Mouse (Mus musculus) lung, embryonic 15.5 days (tissue): Measurements from ENCODE around the gene Prss37. TPM values are rescaled to one million over a fixed set of nuclear protein-coding genes. Genes with fewer than 3 reads are reported as not detected.
A peak's percentile ranks its signal among the peaks of the same experiment; 100 is the strongest.

Experiments
- ATAC-seq: fragments of 200-750 bp; cut with Nextera tagmentation; 2 replicates; pipeline ENCODE4 v1.8.0; 2017; ENCODE audit warnings: moderate number of reproducible peaks, borderline replicate concordance; ENCODE audit not compliant: low FRiP score, low TSS enrichment; ENCODE audit errors: extremely low read depth
- H3K27ac ChIP-seq: fragments of 300-500 bp; sonication (generic); 2 replicates; pipeline ENCODE4 v1.5.1; 2015; ENCODE audit warnings: moderate library complexity, mild to moderate bottlenecking, inconsistent platforms
- H3K27me3 ChIP-seq: fragments of 300-500 bp; sonication (generic); 2 replicates; pipeline ENCODE4 v1.6.1; 2015; ENCODE audit warnings: inconsistent platforms
- H3K36me3 ChIP-seq: fragments of 300-500 bp; sonication (generic); 2 replicates; pipeline ENCODE4 v1.6.1; 2015; ENCODE audit warnings: inconsistent platforms
- H3K4me1 ChIP-seq: fragments of 300-500 bp; sonication (generic); 2 replicates; pipeline ENCODE4 v1.6.1; 2015; ENCODE audit warnings: inconsistent platforms
- H3K4me2 ChIP-seq: fragments of 300-500 bp; sonication (generic); 2 replicates; pipeline ENCODE4 v1.6.1; 2015; ENCODE audit warnings: inconsistent platforms, mild to moderate bottlenecking, moderate library complexity
- H3K4me3 ChIP-seq: fragments of 300-500 bp; sonication (generic); 2 replicates; pipeline ENCODE4 v1.5.1; 2015; ENCODE audit warnings: mild to moderate bottlenecking, inconsistent platforms
- H3K9ac ChIP-seq: fragments of 300-500 bp; sonication (generic); 2 replicates; pipeline ENCODE4 v1.6.1; 2015; ENCODE audit warnings: inconsistent platforms
- H3K9me3 ChIP-seq: fragments of 300-500 bp; sonication (generic); 2 replicates; pipeline ENCODE4 v1.6.1; 2016; ENCODE audit warnings: inconsistent platforms
- WGBS: fragments of 180-500 bp; shearing (Covaris S2); methylation state at CpG from one replicate; pipeline ENCODE4 v1.1.7; 2015; 5-methylcytosine and 5-hydroxymethylcytosine counted together
- polyA plus RNA-seq: library from polyadenylated mRNA; unstranded; fragments of >200 nt; fragmentation: Nextera tagmentation; extraction: Ambion mirVana; gene quantifications from 2 replicates; pipeline ENCODE4 v1.2.1, GENCODE M21; 2015

The Prss37 gene
- polyA plus RNA-seq = not detected in 2 replicates

GRCm38 (mm10) chr6:40519408-40519807 lies at the start of gene Prss37:
Gene Prss37, minus strand, starts transcription at chr6:40519508.
- Histone ChIP-seq H3K36me3 (no peaks in the 10 kb centered on the region), H3K4me3 (no peak within 1 kb of the TSS), H3K9me3 (no peaks in the 10 kb centered on the region), H3K27ac (no peak within 1 kb of the TSS), H3K27me3 (no peaks in the 10 kb centered on the region), H3K9ac (no peak within 1 kb of the TSS), H3K4me1 (no peaks in the 10 kb centered on the region), H3K4me2 (no peak within 1 kb of the TSS)
- 54% methylated on average over 1 of the region's 1 CpGs for WGBS
- ATAC-seq = no peak

DNA sequence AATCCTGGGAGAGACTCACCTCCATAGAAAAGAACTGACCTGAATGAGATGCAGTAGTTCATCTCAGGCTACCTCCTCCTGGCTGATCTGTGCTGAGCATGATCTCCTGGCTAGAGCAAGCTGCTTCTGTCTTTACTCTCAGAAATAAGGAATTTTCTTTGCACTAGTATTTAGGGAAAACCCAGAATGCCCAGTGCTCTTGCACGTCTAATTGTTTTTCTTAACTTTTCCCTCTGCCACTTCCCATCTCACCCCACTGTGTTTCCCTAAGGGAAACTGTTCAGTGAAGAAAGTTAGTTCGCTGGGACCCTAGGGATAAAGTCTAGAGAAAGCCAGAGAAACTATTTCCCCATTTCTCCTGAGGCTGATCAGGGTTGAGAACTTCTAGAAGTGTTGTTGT lies 35.6 kb upstream of the Prss37 start, which contains the start of gene Olfr461:
Gene Olfr461, minus strand, starts transcription at position 101 of the 400 bp plus-strand sequence.
- WGBS = 73% methylated on average over 2 of the region's 2 CpGs

GRCm38 (mm10) chr6:40544690-40545089 lies 25.4 kb upstream of the Prss37 start:
- 79% methylated on average over 10 of the region's 10 CpGs for WGBS
- no peak for ATAC-seq
- Histone ChIP-seq H3K4me1 (no peaks in the 10 kb centered on the region), H3K4me3 (no peak overlapping the region), H3K36me3 (no peaks in the 10 kb centered on the region), H3K9ac (no peak overlapping the region), H3K27ac (no peak overlapping the region), H3K4me2 (no peak overlapping the region), H3K9me3 (no peaks in the 10 kb centered on the region), H3K27me3 (no peaks in the 10 kb centered on the region)

More for the DNA sequence above, 35.6 kb upstream of the Prss37 start, which contains the start of gene Olfr461:
- Histone ChIP-seq H3K27me3 (no peaks in the 10 kb centered on the region), H3K4me2 (no peak within 1 kb of the TSS), H3K4me3 (no peak within 1 kb of the TSS), H3K36me3 (no peaks in the 10 kb centered on the region), H3K9ac (no peak within 1 kb of the TSS), H3K4me1 (no peaks in the 10 kb centered on the region), H3K9me3 (no peaks in the 10 kb centered on the region), H3K27ac (no peak within 1 kb of the TSS)
- ATAC-seq = no peak

GRCm38 (mm10) chr6:40493229-40493628 lies 26.1 kb downstream of the Prss37 start, which contains the start of gene Tas2r108:
Gene Tas2r108, plus strand, starts transcription at chr6:40493529.
- Histone ChIP-seq H3K4me2 (no peak within 1 kb of the TSS), H3K27me3 (no peaks in the 10 kb centered on the region), H3K27ac (no peak within 1 kb of the TSS), H3K9me3 (no peaks in the 10 kb centered on the region), H3K4me3 (no peak within 1 kb of the TSS), H3K9ac (no peak within 1 kb of the TSS), H3K4me1 (no peaks in the 10 kb centered on the region), H3K36me3 (no peaks in the 10 kb centered on the region)
- no peak for ATAC-seq
- WGBS = 88% methylated on average over 3 of the region's 3 CpGs

- ATAC-seq = no peak
- Histone ChIP-seq H3K4me3 (no peak within 1 kb of the TSS), H3K36me3 (no peaks in the 10 kb centered on the region), H3K27ac (no peak within 1 kb of the TSS), H3K4me1 (no peaks in the 10 kb centered on the region), H3K4me2 (no peak within 1 kb of the TSS), H3K9ac (no peak within 1 kb of the TSS), H3K27me3 (no peaks in the 10 kb centered on the region), H3K9me3 (no peaks in the 10 kb centered on the region)
Observed at GRCm38 (mm10) chr6:40490933-40491332, 28.4 kb downstream of the Prss37 start, which contains the start of gene Tas2r137. Gene Tas2r137, plus strand, starts transcription at chr6:40491233.

DNA sequence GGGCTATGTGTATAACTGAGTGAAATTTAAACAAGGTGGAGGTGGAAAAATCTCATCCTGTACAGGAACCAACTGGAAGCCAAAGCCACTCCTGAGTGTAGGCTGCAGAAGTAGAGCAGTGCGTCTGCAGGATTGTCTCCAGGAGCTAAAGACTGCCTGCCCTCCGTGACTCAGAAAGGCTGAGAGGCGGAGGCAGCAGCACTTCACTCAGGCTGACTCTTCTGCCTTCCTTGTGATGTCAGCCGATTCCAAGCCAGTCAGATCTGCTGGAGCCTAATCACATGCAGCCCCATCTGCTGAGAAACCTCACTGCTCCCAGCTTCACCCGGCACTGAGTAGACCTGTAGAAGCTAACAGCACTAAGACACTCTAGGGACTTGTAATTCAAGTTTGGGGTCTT lies 37.0 kb downstream of the Prss37 start:
- H3K27me3 ChIP-seq = no peaks in the 10 kb centered on the region
- no peak for ATAC-seq
- no peak overlapping the region for H3K9ac ChIP-seq
- no peak overlapping the region for H3K4me3 ChIP-seq
- H3K36me3 ChIP-seq = peaks cover 45% of the 10 kb centered on the region
- H3K27ac ChIP-seq = no peak overlapping the region
- H3K4me2 ChIP-seq = no peak overlapping the region
- H3K4me1 ChIP-seq = no peaks in the 10 kb centered on the region
- WGBS = 88% methylated on average over 5 of the region's 5 CpGs
- H3K9me3 ChIP-seq = no peaks in the 10 kb centered on the region

GRCm38 (mm10) chr6:40479705-40480104 lies 39.6 kb downstream of the Prss37 start:
- no peaks in the 10 kb centered on the region for H3K4me1 ChIP-seq
- H3K27ac ChIP-seq = no peak overlapping the region
- H3K27me3 ChIP-seq = no peaks in the 10 kb centered on the region
- H3K4me3 ChIP-seq = no peak overlapping the region
- no peak overlapping the region for H3K4me2 ChIP-seq
- 63% methylated on average over 1 of the region's 1 CpGs for WGBS
- no peak overlapping the region for H3K9ac ChIP-seq
- peaks cover 67% of the 10 kb centered on the region for H3K36me3 ChIP-seq
- no peak for ATAC-seq
- H3K9me3 ChIP-seq = no peaks in the 10 kb centered on the region

GRCm38 (mm10) chr6:40476132-40476531 lies 43.2 kb downstream of the Prss37 start:
- Histone ChIP-seq H3K4me1 (peaks cover 4% of the 10 kb centered on the region), H3K4me2 (no peak overlapping the region), H3K4me3 (no peak overlapping the region), H3K9me3 (no peaks in the 10 kb centered on the region), H3K27me3 (no peaks in the 10 kb centered on the region), H3K27ac (no peak overlapping the region), H3K9ac (no peak overlapping the region), H3K36me3 (peaks cover 54% of the 10 kb centered on the region)
- ATAC-seq = no peak
- WGBS = 84% methylated on average over 4 of the region's 4 CpGs

DNA sequence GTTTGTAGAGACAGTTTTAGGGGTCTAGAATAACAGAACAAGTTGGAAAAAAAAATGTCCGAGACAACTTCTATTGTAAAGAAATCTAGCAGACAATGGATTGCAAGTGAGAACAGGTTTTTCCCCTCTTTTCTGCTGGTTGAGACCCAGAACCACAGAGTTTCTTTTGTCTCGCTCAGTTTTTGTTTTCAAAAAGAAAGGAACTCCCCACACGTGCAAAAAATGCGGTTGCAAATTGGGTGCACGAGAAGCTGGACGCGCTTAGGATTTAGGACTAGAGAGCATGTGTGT lies 47.6 kb downstream of the Prss37 start:
- WGBS = 1% methylated on average over 7 of the region's 7 CpGs
- peak overlapping the region; percentile 71 for H3K4me2 ChIP-seq
- H3K36me3 ChIP-seq = peaks cover 33% of the 10 kb centered on the region
- peak overlapping the region; percentile 95 for H3K27ac ChIP-seq
- H3K9ac ChIP-seq = peak overlapping the region; percentile 85
- H3K9me3 ChIP-seq = no peaks in the 10 kb centered on the region
- no peaks in the 10 kb centered on the region for H3K27me3 ChIP-seq
- H3K4me1 ChIP-seq = peaks cover 4% of the 10 kb centered on the region
- no peak for ATAC-seq
- peak overlapping the region; percentile 69 for H3K4me3 ChIP-seq

DNA sequence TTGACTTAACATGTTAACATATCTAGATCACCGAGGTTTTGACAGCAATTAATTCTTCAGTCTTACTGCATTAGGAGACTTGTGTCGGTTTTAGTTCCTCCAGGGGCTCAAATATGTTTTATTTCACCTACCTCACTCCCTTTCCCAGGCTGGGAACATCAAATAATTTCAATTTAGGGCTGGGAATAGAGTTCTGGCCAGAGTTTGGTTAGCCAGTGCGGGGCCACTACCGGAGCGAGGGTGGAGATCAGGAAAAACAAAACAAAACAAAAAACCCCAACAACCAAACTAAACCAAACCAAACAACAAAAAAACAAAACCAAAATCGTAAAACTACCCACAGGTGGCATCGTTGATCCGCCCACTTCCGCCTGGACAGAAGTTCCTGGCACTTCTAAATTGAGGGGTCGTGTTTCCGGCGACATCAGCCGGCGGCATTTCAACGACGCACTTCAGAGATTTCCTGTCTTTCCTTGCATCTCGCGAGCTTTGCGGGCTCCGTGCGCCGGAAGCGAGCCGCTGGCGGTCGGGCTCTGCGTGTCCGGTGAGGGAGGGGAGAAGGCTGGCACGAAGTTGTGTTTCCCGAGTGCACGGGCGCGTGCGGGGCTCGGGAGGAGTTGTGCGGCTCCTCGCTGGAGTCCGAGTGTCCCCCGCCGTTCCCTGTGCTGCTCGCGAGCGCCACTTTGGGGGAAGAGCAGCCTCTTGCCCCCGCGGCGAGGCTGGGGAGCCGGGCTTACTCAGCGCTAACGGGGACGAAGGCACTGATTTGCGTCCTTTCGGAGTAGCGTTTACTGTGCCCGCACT lies 48.2 kb downstream of the Prss37 start, which contains the start of gene Ssbp1:
Gene Ssbp1, plus strand, starts transcription at position 437 of the 804 bp plus-strand sequence.
- peaks cover 29% of the 10 kb centered on the region for H3K36me3 ChIP-seq
- ATAC-seq = peak; percentile 94
- H3K27ac ChIP-seq = peak within 1 kb of the TSS; percentile 95
- WGBS = 2% methylated on average over 54 of the region's 54 CpGs
- H3K4me2 ChIP-seq = peak within 1 kb of the TSS; percentile 71
- H3K9ac ChIP-seq = peak within 1 kb of the TSS; percentile 85
- no peaks in the 10 kb centered on the region for H3K9me3 ChIP-seq
- H3K4me3 ChIP-seq = peak within 1 kb of the TSS; percentile 69
- H3K27me3 ChIP-seq = no peaks in the 10 kb centered on the region
- peaks cover 4% of the 10 kb centered on the region for H3K4me1 ChIP-seq

- 48% methylated on average over 6 of the region's 6 CpGs for WGBS
- Histone ChIP-seq H3K4me2 (no peak overlapping the region), H3K27me3 (no peaks in the 10 kb centered on the region), H3K36me3 (no peaks in the 10 kb centered on the region), H3K4me3 (no peak overlapping the region), H3K4me1 (no peaks in the 10 kb centered on the region), H3K9ac (no peak overlapping the region), H3K27ac (no peak overlapping the region), H3K9me3 (no peaks in the 10 kb centered on the region)
- ATAC-seq = no peak
Observed at GRCm38 (mm10) chr6:40465710-40466109, 53.6 kb downstream of the Prss37 start.
